Mouse (Mus musculus): Measurements from ENCODE around the gene Olfr1417.

Olfr1417 gene

GRCm38 (mm10) chr19:11810003-11810758, 28.8 kb downstream of the Olfr1417 start:
- no peak for DNase-seq

- DNase-seq, result no peak
Measured at GRCm38 (mm10) chr19:11808452-11808851, 30.6 kb downstream of the Olfr1417 start.

- DNase-seq, result no peak
Measured at GRCm38 (mm10) chr19:11807822-11808221, 31.2 kb downstream of the Olfr1417 start.

GRCm38 (mm10) chr19:11807251-11807650, 31.8 kb downstream of the Olfr1417 start:
- no peak for DNase-seq

GRCm38 (mm10) chr19:11804423-11804822, 34.6 kb downstream of the Olfr1417 start:
- DNase-seq, result no peak

- no peak for DNase-seq
Measured at GRCm38 (mm10) chr19:11800531-11801315, 38.3 kb downstream of the Olfr1417 start.

GRCm38 (mm10) chr19:11794447-11794846, 44.6 kb downstream of the Olfr1417 start:
- no peak for DNase-seq

GRCm38 (mm10) chr19:11793741-11794359, 45.2 kb downstream of the Olfr1417 start:
- DNase-seq, result no peak

- no peak for DNase-seq
Measured at GRCm38 (mm10) chr19:11791825-11792224, 47.2 kb downstream of the Olfr1417 start.

- no peak for DNase-seq
Measured at GRCm38 (mm10) chr19:11788876-11789275, 50.1 kb downstream of the Olfr1417 start.

GRCm38 (mm10) chr19:11787826-11788225, 51.2 kb downstream of the Olfr1417 start:
- DNase-seq, result no peak

- DNase-seq, result no peak
Measured at GRCm38 (mm10) chr19:11785409-11786154, 53.4 kb downstream of the Olfr1417 start.

GRCm38 (mm10) chr19:11777191-11777865, 61.7 kb downstream of the Olfr1417 start:
- no peak for DNase-seq
